Mouse (Mus musculus): ENCODE measurements around the gene Colgalt2. TPM values are rescaled to one million over a fixed set of nuclear protein-coding genes. Genes with fewer than 3 reads are reported as not detected.

Colgalt2 gene
- polyA plus RNA-seq, 1 experiment from 2014 or later = 2.8 TPM

GRCm38 (mm10) chr1:152506726-152507125 lies 107.1 kb downstream of the Colgalt2 start:
- ATAC-seq (ENCODE audit: low FRiP score, low TSS enrichment) = no peak
- Histone ChIP-seq H3K9me3 (ENCODE audit: low read length) (no peaks in the 10 kb centered on the region), H3K36me3 (ENCODE audit: insufficient read depth, low read length) (no peaks in the 10 kb centered on the region), H3K4me1 (ENCODE audit: insufficient read depth, low read length) (no peaks in the 10 kb centered on the region), H3K4me3 (ENCODE audit: low read length) (no peak overlapping the region), H3K9ac (replicated peaks; ENCODE audit: low read length) (no peak overlapping the region), H3K27ac (ENCODE audit: low read length) (no peak overlapping the region), H3K4me2 (replicated peaks; ENCODE audit: low read depth, low read length) (no peak overlapping the region), H3K27me3 (ENCODE audit: insufficient read depth, low read length) (no peaks in the 10 kb centered on the region)
- WGBS = 86% methylated on average over 7 of the region's 7 CpGs

- no peaks in the 10 kb centered on the region for H3K9me3 ChIP-seq (ENCODE audit: low read length)
Observed at GRCm38 (mm10) chr1:152508481-152509220, 109.0 kb downstream of the Colgalt2 start.

GRCm38 (mm10) chr1:152511237-152511636 lies 111.6 kb downstream of the Colgalt2 start:
- H3K36me3 ChIP-seq (ENCODE audit: insufficient read depth, low read length) = 0 out of 2 replicates have a peak, but pooled peaks cover 2% of the 10 kb centered on the region
- WGBS = 80% methylated on average over 4 of the region's 4 CpGs
- H3K27me3 ChIP-seq (ENCODE audit: insufficient read depth, low read length) = no peaks in the 10 kb centered on the region
- no peaks in the 10 kb centered on the region for H3K4me1 ChIP-seq (ENCODE audit: insufficient read depth, low read length)
- ATAC-seq (ENCODE audit: low FRiP score, low TSS enrichment) = peak; percentile 52; the same call in 1 of the 2 replicates
- no peak overlapping the region for H3K27ac ChIP-seq (ENCODE audit: low read length)
- no peak overlapping the region for H3K4me3 ChIP-seq (ENCODE audit: low read length)
- H3K9ac ChIP-seq (replicated peaks; ENCODE audit: low read length) = no peak overlapping the region
- H3K9me3 ChIP-seq (ENCODE audit: low read length) = no peaks in the 10 kb centered on the region
- no peak overlapping the region for H3K4me2 ChIP-seq (replicated peaks; ENCODE audit: low read depth, low read length)

More at GRCm38 (mm10) chr1:152508481-152509220, 109.0 kb downstream of the Colgalt2 start:
- H3K27me3 ChIP-seq (ENCODE audit: insufficient read depth, low read length) = no peaks in the 10 kb centered on the region
- ATAC-seq (ENCODE audit: low FRiP score, low TSS enrichment) = no peak
- 89% methylated on average over 11 of the region's 11 CpGs for WGBS
- H3K4me3 ChIP-seq (ENCODE audit: low read length) = no peak overlapping the region
- no peak overlapping the region for H3K4me2 ChIP-seq (replicated peaks; ENCODE audit: low read depth, low read length)
- H3K27ac ChIP-seq (ENCODE audit: low read length) = no peak overlapping the region
- no peaks in the 10 kb centered on the region for H3K36me3 ChIP-seq (ENCODE audit: insufficient read depth, low read length)
- no peaks in the 10 kb centered on the region for H3K4me1 ChIP-seq (ENCODE audit: insufficient read depth, low read length)
- H3K9ac ChIP-seq (replicated peaks; ENCODE audit: low read length) = no peak overlapping the region

GRCm38 (mm10) chr1:152514256-152514655 lies 114.6 kb downstream of the Colgalt2 start:
- no peak for ATAC-seq (ENCODE audit: low FRiP score, low TSS enrichment)
- H3K36me3 ChIP-seq (ENCODE audit: insufficient read depth, low read length) = peaks cover 18% of the 10 kb centered on the region

GRCm38 (mm10) chr1:152517057-152517570 lies 117.5 kb downstream of the Colgalt2 start:
- H3K9me3 ChIP-seq (ENCODE audit: low read length) = no peaks in the 10 kb centered on the region
- WGBS = 63% methylated on average over 4 of the region's 4 CpGs
- no peak overlapping the region for H3K27ac ChIP-seq (ENCODE audit: low read length)
- no peak overlapping the region for H3K4me2 ChIP-seq (replicated peaks; ENCODE audit: low read depth, low read length)
- no peak overlapping the region for H3K9ac ChIP-seq (replicated peaks; ENCODE audit: low read length)
- H3K27me3 ChIP-seq (ENCODE audit: insufficient read depth, low read length) = no peaks in the 10 kb centered on the region
- no peak overlapping the region for H3K4me3 ChIP-seq (ENCODE audit: low read length)
- no peaks in the 10 kb centered on the region for H3K4me1 ChIP-seq (ENCODE audit: insufficient read depth, low read length)
- H3K36me3 ChIP-seq (ENCODE audit: insufficient read depth, low read length) = peaks cover 35% of the 10 kb centered on the region
- no peak for ATAC-seq (ENCODE audit: low FRiP score, low TSS enrichment)

More at GRCm38 (mm10) chr1:152514256-152514655, 114.6 kb downstream of the Colgalt2 start:
- Histone ChIP-seq H3K9me3 (ENCODE audit: low read length) (no peaks in the 10 kb centered on the region), H3K4me2 (replicated peaks; ENCODE audit: low read depth, low read length) (no peak overlapping the region), H3K4me3 (ENCODE audit: low read length) (no peak overlapping the region), H3K4me1 (ENCODE audit: insufficient read depth, low read length) (no peaks in the 10 kb centered on the region), H3K9ac (replicated peaks; ENCODE audit: low read length) (no peak overlapping the region), H3K27me3 (ENCODE audit: insufficient read depth, low read length) (no peaks in the 10 kb centered on the region), H3K27ac (ENCODE audit: low read length) (no peak overlapping the region)
- 71% methylated on average over 4 of the region's 4 CpGs for WGBS

GRCm38 (mm10) chr1:152518971-152519370 lies 119.3 kb downstream of the Colgalt2 start:
- 92% methylated on average over 8 of the region's 8 CpGs for WGBS

GRCm38 (mm10) chr1:152520798-152521575 lies 121.4 kb downstream of the Colgalt2 start:
- ATAC-seq (ENCODE audit: low FRiP score, low TSS enrichment) = 0 out of 2 replicates have a peak, but pooled peaks have one; percentile 13
- 82% methylated on average over 16 of the region's 16 CpGs for WGBS

More at GRCm38 (mm10) chr1:152518971-152519370, 119.3 kb downstream of the Colgalt2 start:
- Histone ChIP-seq H3K4me1 (ENCODE audit: insufficient read depth, low read length) (no peaks in the 10 kb centered on the region), H3K9me3 (ENCODE audit: low read length) (no peaks in the 10 kb centered on the region), H3K36me3 (ENCODE audit: insufficient read depth, low read length) (peaks cover 43% of the 10 kb centered on the region), H3K4me2 (replicated peaks; ENCODE audit: low read depth, low read length) (no peak overlapping the region), H3K9ac (replicated peaks; ENCODE audit: low read length) (no peak overlapping the region), H3K27ac (ENCODE audit: low read length) (no peak overlapping the region), H3K27me3 (ENCODE audit: insufficient read depth, low read length) (no peaks in the 10 kb centered on the region), H3K4me3 (ENCODE audit: low read length) (no peak overlapping the region)
- ATAC-seq (ENCODE audit: low FRiP score, low TSS enrichment) = no peak

GRCm38 (mm10) chr1:152522226-152522625 lies 122.6 kb downstream of the Colgalt2 start:
- no peaks in the 10 kb centered on the region for H3K27me3 ChIP-seq (ENCODE audit: insufficient read depth, low read length)
- H3K4me1 ChIP-seq (ENCODE audit: insufficient read depth, low read length) = no peaks in the 10 kb centered on the region
- no peak overlapping the region for H3K4me2 ChIP-seq (replicated peaks; ENCODE audit: low read depth, low read length)
- 82% methylated on average over 3 of the region's 3 CpGs for WGBS
- no peak overlapping the region for H3K9ac ChIP-seq (replicated peaks; ENCODE audit: low read length)
- H3K27ac ChIP-seq (ENCODE audit: low read length) = no peak overlapping the region
- no peaks in the 10 kb centered on the region for H3K9me3 ChIP-seq (ENCODE audit: low read length)
- ATAC-seq (ENCODE audit: low FRiP score, low TSS enrichment) = no peak
- no peak overlapping the region for H3K4me3 ChIP-seq (ENCODE audit: low read length)
- H3K36me3 ChIP-seq (ENCODE audit: insufficient read depth, low read length) = peaks cover 50% of the 10 kb centered on the region

More at GRCm38 (mm10) chr1:152520798-152521575, 121.4 kb downstream of the Colgalt2 start:
- no peaks in the 10 kb centered on the region for H3K27me3 ChIP-seq (ENCODE audit: insufficient read depth, low read length)
- H3K27ac ChIP-seq (ENCODE audit: low read length) = no peak overlapping the region
- H3K4me2 ChIP-seq (replicated peaks; ENCODE audit: low read depth, low read length) = no peak overlapping the region
- no peaks in the 10 kb centered on the region for H3K4me1 ChIP-seq (ENCODE audit: insufficient read depth, low read length)
- peaks cover 49% of the 10 kb centered on the region for H3K36me3 ChIP-seq (ENCODE audit: insufficient read depth, low read length)
- no peaks in the 10 kb centered on the region for H3K9me3 ChIP-seq (ENCODE audit: low read length)
- H3K9ac ChIP-seq (replicated peaks; ENCODE audit: low read length) = no peak overlapping the region
- no peak overlapping the region for H3K4me3 ChIP-seq (ENCODE audit: low read length)

- Histone ChIP-seq H3K4me2 (replicated peaks; ENCODE audit: low read depth, low read length) (no peak overlapping the region), H3K4me3 (ENCODE audit: low read length) (no peak overlapping the region), H3K4me1 (ENCODE audit: insufficient read depth, low read length) (no peaks in the 10 kb centered on the region), H3K9ac (replicated peaks; ENCODE audit: low read length) (no peak overlapping the region), H3K27ac (ENCODE audit: low read length) (no peak overlapping the region), H3K36me3 (ENCODE audit: insufficient read depth, low read length) (peaks cover 54% of the 10 kb centered on the region), H3K27me3 (ENCODE audit: insufficient read depth, low read length) (no peaks in the 10 kb centered on the region), H3K9me3 (ENCODE audit: low read length) (no peaks in the 10 kb centered on the region)
- ATAC-seq (ENCODE audit: low FRiP score, low TSS enrichment) = no peak
- 84% methylated on average over 11 of the region's 11 CpGs for WGBS
Observed at GRCm38 (mm10) chr1:152523292-152523691, 123.7 kb downstream of the Colgalt2 start.

All from kidney, embryonic 16.5 days (tissue).